Mouse (Mus musculus) lung, postnatal 0 days (tissue): ENCODE results near the gene Dcps. TPM values are rescaled to one million over a fixed set of nuclear protein-coding genes. Genes with fewer than 3 reads are reported as not detected.

ENCODE experiments used
- ATAC-seq: fragments of 200-750 bp; cut with Nextera tagmentation; 2 replicates; pipeline ENCODE4 v1.8.0; 2017; ENCODE audit warnings: moderate library complexity
- DNase-seq: peaks from one replicate; pipeline ENCODE4 v3.0.0-alpha.2; 2016; ENCODE audit warnings: low spot score
- H3K27ac ChIP-seq: fragments of 300-500 bp; sonication (generic); 2 replicates; pipeline ENCODE4 v1.5.1; 2014; ENCODE audit warnings: antibody characterized with exemption, mild to moderate bottlenecking, low read length, mixed read lengths
- H3K27me3 ChIP-seq: fragments of 300-500 bp; sonication (generic); replicated peaks from 2 replicates; pipeline ENCODE4 v1.6.1; 2014; ENCODE audit warnings: low read length, mixed read lengths; ENCODE audit not compliant: insufficient read depth
- H3K36me3 ChIP-seq: fragments of 300-500 bp; sonication (generic); 2 replicates; pipeline ENCODE4 v1.6.1; 2014; ENCODE audit warnings: low read length, mixed read lengths; ENCODE audit not compliant: insufficient read depth
- H3K4me1 ChIP-seq: fragments of 300-500 bp; sonication (generic); 2 replicates; pipeline ENCODE4 v1.6.1; 2014; ENCODE audit warnings: antibody characterized with exemption, low read depth, low read length, mixed read lengths; ENCODE audit not compliant: insufficient read depth
- H3K4me2 ChIP-seq: fragments of 300-500 bp; sonication (generic); replicated peaks from 2 replicates; pipeline ENCODE4 v1.6.1; 2014; ENCODE audit warnings: low read depth, mild to moderate bottlenecking, low read length, moderate library complexity, mixed read lengths
- H3K4me3 ChIP-seq: fragments of 300-500 bp; sonication (generic); 2 replicates; pipeline ENCODE4 v1.5.1; 2014; ENCODE audit warnings: low read depth, low read length
- H3K9ac ChIP-seq: fragments of 300-500 bp; sonication (generic); replicated peaks from 2 replicates; pipeline ENCODE4 v1.6.1; 2014; ENCODE audit warnings: low read depth, mild to moderate bottlenecking
- H3K9me3 ChIP-seq: fragments of 300-500 bp; sonication (generic); 2 replicates; pipeline ENCODE4 v1.6.1; 2016; ENCODE audit warnings: low read length, mixed read lengths
- CTCF ChIP-seq: IDR thresholded peaks from 2 replicates; pipeline ENCODE4 v1.5.1; 2016; ENCODE audit warnings: antibody characterized with exemption, mild to moderate bottlenecking
- EP300 ChIP-seq: IDR thresholded peaks from 2 replicates; pipeline ENCODE4 v1.6.1; 2016; ENCODE audit warnings: antibody characterized with exemption, mild to moderate bottlenecking, control low read depth
- WGBS: fragments of 180-500 bp; shearing (Covaris S2); extraction: QIAGEN DNeasy Blood & Tissue Kit; methylation state at CpG from one replicate; pipeline ENCODE4 v1.1.7; 2014; 5-methylcytosine and 5-hydroxymethylcytosine counted together
- polyA plus RNA-seq: library from polyadenylated mRNA; unstranded; fragments of >200 nt; fragmentation: Nextera tagmentation; extraction: Ambion mirVana; gene quantifications from 2 replicates; pipeline ENCODE4 v1.2.1, GENCODE M21; 2015

Dcps gene
- polyA plus RNA-seq, 1 experiment from 2014 or later: 39.4 TPM

DNA sequence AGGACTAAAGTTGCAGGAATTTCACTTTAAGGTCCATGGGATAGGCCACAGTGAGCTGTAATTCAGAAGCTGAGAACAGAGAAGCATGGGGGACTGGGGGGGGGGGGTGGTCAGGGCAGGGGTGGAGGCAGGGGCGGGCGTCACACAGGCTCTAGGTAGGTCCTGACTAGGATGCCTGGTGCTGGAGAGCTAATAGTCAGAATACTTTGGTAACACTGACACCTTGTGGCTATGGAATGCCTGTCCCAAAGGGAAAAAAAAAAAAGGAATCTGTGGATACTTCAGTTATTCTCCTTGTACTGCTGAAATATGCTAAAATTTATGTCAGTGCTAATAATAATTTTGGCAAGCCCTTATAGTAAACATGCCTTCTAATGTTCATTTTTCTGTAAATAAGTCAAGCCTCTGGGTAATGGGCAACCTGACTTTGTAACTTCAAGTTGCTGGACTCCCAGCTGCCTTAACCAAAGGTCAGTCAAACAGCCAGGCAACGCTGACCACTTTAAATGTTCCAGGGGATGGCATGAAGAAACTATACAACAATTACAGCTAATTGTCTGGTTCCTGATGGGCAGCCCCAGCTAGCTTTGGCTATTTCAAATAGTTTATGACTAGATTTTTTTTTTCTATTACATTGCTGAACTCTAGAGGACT lies 9.6 kb downstream of the Dcps start:
- Histone ChIP-seq H3K4me2 (no peak overlapping the region), H3K9me3 (no peaks in the 10 kb centered on the region), H3K36me3 (no peaks in the 10 kb centered on the region), H3K9ac (no peak overlapping the region), H3K27me3 (no peaks in the 10 kb centered on the region), H3K27ac (no peak overlapping the region), H3K4me3 (no peak overlapping the region), H3K4me1 (no peaks in the 10 kb centered on the region)
- WGBS: 17% methylated on average over 3 of the region's 3 CpGs
- TF ChIP-seq EP300: no peak
- peak; percentile 75 for TF ChIP-seq CTCF
- DNase-seq (peak; percentile 81), ATAC-seq (peak; percentile 73)

DNA sequence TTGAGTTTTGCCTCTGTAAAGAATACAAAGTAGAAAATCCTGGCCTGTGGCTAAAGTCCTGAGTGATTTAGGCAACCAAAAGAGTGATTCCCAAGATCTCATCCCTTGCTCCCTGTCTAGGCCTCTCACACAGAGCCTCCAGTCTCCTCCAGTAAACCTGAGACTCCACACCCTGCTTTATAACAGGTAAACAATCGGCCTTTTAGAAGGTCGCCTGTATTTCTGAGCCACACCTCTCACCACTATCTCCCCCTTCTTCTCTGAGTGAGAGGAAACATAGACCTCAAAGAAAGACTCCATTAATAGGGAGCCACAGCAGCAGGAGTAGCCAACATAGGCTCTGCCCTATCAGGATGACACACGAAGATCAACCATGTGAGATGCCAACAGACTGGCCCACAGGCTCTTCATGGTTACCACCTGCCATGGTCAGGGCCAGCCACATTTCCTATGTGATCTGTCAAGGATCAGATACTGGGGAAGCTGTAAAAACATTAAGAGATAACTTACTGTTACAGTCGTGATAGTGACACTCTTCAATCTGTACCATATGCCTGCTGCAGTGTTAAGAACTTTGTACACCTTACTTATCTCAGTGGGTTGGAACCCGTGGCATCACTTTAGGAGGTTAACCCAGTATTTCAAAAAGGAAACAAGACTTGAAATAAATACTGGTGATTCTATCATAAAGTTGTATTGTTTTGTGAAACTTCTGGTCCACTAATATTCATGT lies 11.6 kb downstream of the Dcps start:
- H3K9ac ChIP-seq: no peak overlapping the region
- no peak for DNase-seq
- ATAC-seq: no peak
- no peak overlapping the region for H3K4me3 ChIP-seq
- H3K27ac ChIP-seq: no peak overlapping the region
- H3K36me3 ChIP-seq: no peaks in the 10 kb centered on the region
- no peaks in the 10 kb centered on the region for H3K9me3 ChIP-seq
- no peaks in the 10 kb centered on the region for H3K27me3 ChIP-seq
- no peak overlapping the region for H3K4me2 ChIP-seq
- 69% methylated on average over 5 of the region's 5 CpGs for WGBS
- H3K4me1 ChIP-seq: no peaks in the 10 kb centered on the region
- TF ChIP-seq CTCF (no peak), EP300 (no peak)

DNA sequence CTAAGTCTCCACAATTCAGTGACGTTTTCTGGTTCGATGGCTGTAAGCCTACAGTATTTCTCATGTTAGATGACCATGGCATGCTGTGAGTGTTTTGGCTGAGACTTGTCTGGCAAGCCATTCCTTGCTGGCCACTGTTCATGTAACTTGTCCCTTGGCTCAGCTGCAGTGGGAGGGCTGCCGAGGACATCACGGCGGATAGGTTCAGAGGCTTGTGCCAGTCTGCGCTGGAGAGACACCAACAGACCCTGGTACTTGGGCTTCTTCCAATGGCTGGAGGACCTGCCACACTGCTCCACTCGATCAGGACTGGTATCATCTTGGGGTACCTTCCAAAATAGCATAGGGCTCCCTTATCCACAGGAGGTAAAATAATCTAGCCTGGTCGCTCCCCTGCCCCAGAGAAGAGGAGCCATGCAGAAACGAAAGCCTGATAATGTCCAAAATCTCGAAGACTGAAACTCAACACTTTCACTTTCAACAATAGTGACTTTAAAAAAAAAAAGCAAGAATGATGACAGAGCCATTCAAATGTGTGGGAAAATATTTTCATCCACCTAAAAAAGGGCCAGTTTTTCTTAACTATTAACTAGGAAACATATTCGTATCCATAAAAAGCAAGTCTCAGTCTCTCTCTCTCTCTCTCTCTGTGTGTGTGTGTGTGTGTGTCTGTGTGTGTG lies 12.7 kb downstream of the Dcps start:
- 76% methylated on average over 11 of the region's 11 CpGs for WGBS

DNA sequence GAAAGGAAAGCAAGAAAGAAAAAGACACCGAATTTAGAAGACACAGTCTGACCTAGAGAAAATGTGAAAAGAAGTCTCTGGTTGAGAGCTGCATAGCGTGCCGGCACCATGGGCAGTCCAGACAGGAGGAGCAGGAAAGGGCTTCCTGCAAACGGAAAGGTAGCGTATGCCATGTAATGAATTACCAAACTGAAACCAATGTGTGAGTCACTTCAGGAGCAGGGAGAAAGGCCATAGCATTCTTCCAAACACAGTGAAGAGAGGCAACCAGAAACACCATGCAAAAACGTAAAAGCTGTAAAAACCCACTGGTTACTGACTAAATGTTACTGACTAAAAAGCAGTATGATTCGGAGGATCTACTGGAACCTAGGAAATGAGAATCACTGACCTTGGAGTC lies 14.1 kb downstream of the Dcps start:
- H3K9ac ChIP-seq: no peak overlapping the region
- TF ChIP-seq EP300 (no peak), CTCF (no peak)
- no peak overlapping the region for H3K27ac ChIP-seq
- H3K36me3 ChIP-seq: no peaks in the 10 kb centered on the region
- H3K9me3 ChIP-seq: no peaks in the 10 kb centered on the region
- no peak overlapping the region for H3K4me2 ChIP-seq
- DNase-seq (no peak), ATAC-seq (no peak)
- H3K4me1 ChIP-seq: no peaks in the 10 kb centered on the region; the same call in 1 of the 2 replicates
- WGBS: 93% methylated on average over 7 of the region's 7 CpGs
- H3K27me3 ChIP-seq: no peaks in the 10 kb centered on the region
- H3K4me3 ChIP-seq: no peak overlapping the region

More for the DNA sequence above, 12.7 kb downstream of the Dcps start:
- H3K9me3 ChIP-seq: no peaks in the 10 kb centered on the region
- H3K9ac ChIP-seq: no peak overlapping the region
- no peak overlapping the region for H3K4me3 ChIP-seq
- H3K27me3 ChIP-seq: no peaks in the 10 kb centered on the region
- TF ChIP-seq CTCF: no peak
- TF ChIP-seq EP300: no peak
- no peaks in the 10 kb centered on the region for H3K36me3 ChIP-seq
- no peak for DNase-seq
- no peaks in the 10 kb centered on the region for H3K4me1 ChIP-seq
- H3K4me2 ChIP-seq: no peak overlapping the region
- no peak for ATAC-seq
- no peak overlapping the region; the same call in 1 of the 2 replicates for H3K27ac ChIP-seq

DNA sequence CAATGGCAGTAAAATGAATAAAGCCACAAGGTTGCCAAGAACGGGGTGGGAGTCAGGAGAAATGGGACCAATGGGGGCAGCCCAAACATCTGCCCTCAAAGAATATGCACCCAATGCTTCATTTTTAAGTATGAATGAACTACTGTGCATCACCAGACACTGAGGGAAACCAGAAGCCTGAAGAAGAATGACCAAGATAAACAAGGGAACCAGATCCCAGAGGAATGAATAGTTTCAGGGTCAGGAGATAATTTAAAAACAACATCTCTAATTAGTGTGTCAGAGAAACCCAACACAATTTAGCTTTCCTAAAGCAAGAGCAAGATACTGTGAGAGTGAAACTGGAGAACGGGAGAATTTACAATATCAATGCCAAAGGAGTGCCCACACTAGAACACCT lies 15.2 kb downstream of the Dcps start:
- no peaks in the 10 kb centered on the region for H3K9me3 ChIP-seq
- no peak overlapping the region for H3K4me3 ChIP-seq
- ATAC-seq (no peak), DNase-seq (no peak)
- H3K4me1 ChIP-seq: no peaks in the 10 kb centered on the region; the same call in 1 of the 2 replicates
- WGBS: 79% methylated on average over 2 of the region's 2 CpGs
- H3K9ac ChIP-seq: no peak overlapping the region
- no peak overlapping the region for H3K4me2 ChIP-seq
- H3K36me3 ChIP-seq: no peaks in the 10 kb centered on the region
- H3K27me3 ChIP-seq: no peaks in the 10 kb centered on the region
- TF ChIP-seq CTCF (no peak), EP300 (no peak)
- no peak overlapping the region for H3K27ac ChIP-seq

DNA sequence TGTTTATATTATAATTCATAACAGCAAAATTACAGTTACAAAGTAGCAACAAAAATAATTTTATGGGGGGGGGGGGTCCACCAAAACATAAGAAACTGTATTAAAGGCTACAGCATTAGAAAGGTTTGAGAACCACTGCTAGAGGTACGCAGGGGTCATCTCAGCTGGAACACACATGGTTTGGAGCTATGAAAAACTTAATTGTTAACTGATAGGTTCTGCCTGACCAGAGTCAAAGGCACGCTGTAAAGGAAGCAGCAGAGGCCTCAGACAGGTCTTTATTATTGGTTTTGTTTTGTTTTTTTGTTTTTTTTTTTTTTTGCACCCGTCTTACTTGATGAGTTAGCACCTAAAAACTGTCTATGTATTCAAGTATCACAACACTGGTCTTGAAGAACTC lies 17.4 kb downstream of the Dcps start:
- DNase-seq (no peak), ATAC-seq (no peak)
- Histone ChIP-seq H3K9ac (no peak overlapping the region), H3K4me3 (no peak overlapping the region), H3K9me3 (no peaks in the 10 kb centered on the region), H3K36me3 (no peaks in the 10 kb centered on the region), H3K27ac (no peak overlapping the region), H3K4me1 (peaks cover 2% of the 10 kb centered on the region; the same call in 1 of the 2 replicates), H3K4me2 (no peak overlapping the region), H3K27me3 (no peaks in the 10 kb centered on the region)
- TF ChIP-seq CTCF (no peak), EP300 (no peak)
- WGBS: 84% methylated on average over 3 of the region's 3 CpGs
